Mouse (Mus musculus): Measurements from ENCODE around the gene Gsta2. TPM values are rescaled to one million over a fixed set of nuclear protein-coding genes. Genes with fewer than 3 reads are reported as not detected.
"Not testable (repeated sequence)": the region's sequence is repeated elsewhere in the genome, so short reads cannot be mapped to it uniquely, and the experiment has no call there.

Gene Gsta2
- polyA plus RNA-seq, 1 experiment from 2014 or later, result 15.4 TPM

DNA sequence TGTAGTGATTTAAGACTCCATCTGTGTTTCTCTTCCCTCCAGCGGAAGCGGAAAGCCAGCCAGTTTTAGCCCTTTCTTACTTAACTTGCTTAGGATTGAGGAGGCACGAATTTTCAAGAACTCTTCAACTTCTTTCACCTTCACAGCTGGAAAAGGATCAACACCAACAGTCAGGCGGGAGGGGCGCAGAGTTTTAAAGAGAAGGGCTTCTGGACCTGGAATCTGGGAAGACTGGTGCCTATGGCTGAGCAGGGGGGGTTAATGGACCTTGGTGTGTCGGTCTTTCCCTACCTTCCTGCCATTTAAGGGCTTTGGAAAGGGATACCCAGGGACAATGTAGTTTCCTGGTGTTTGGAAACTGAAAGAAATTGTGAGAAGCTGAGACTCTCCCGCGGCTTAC lies 22.0 kb upstream of the Gsta2 start:
- Histone ChIP-seq H3K27me3 (no peaks in the 10 kb centered on the region), H3K4me2 (peak overlapping the region; percentile 51), H3K9me3 (no peaks in the 10 kb centered on the region), H3K4me3 (peak overlapping the region; percentile 31), H3K9ac (no peak overlapping the region), H3K36me3 (no peaks in the 10 kb centered on the region), H3K4me1 (peaks cover 8% of the 10 kb centered on the region), H3K27ac (no peak overlapping the region)
- no peak for ATAC-seq (ENCODE audit: insufficient number of reproducible peaks, low FRiP score, low TSS enrichment, low read depth)
- 45% methylated on average over 8 of the region's 8 CpGs for WGBS

GRCm38 (mm10) chr9:78375486-78375885 lies 19.9 kb upstream of the Gsta2 start:
- Histone ChIP-seq H3K36me3 (no peaks in the 10 kb centered on the region), H3K4me2 (no peak overlapping the region), H3K9ac (no peak overlapping the region), H3K27ac (no peak overlapping the region), H3K27me3 (no peaks in the 10 kb centered on the region), H3K4me3 (no peak overlapping the region), H3K4me1 (peaks cover 8% of the 10 kb centered on the region), H3K9me3 (no peaks in the 10 kb centered on the region)
- no peak for ATAC-seq (ENCODE audit: insufficient number of reproducible peaks, low FRiP score, low TSS enrichment, low read depth)
- WGBS, result 69% methylated on average over 4 of the region's 4 CpGs

DNA sequence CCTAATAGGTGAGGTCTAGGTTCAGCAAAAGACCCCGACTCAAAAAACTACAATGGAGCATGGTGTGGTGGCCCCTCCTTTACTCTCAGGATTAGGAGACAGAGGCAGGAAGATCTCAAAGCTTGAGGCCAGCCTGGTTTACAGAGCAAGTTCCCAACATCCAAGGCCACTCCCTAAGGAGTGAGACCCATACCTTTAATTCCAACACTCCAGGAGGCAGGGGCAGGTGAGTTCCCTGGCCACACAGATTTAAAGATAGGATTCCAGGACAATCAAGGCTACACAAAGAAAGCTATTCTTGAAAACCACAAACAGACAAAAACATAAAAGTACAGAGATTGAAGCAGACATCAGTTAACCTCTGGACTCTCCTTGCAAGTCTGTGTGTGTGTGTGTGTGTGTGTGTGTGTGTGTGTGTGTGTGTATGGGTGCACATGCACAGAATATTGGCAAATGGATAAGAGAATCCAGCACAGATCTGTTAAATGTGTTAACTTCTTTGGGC lies 19.3 kb upstream of the Gsta2 start:
- ATAC-seq (ENCODE audit: insufficient number of reproducible peaks, low FRiP score, low TSS enrichment, low read depth), result no peak
- no peak overlapping the region for H3K9ac ChIP-seq
- no peak overlapping the region for H3K4me2 ChIP-seq
- H3K4me1 ChIP-seq, result peaks cover 8% of the 10 kb centered on the region
- no peak overlapping the region for H3K27ac ChIP-seq
- WGBS, result 74% methylated on average over 1 of the region's 1 CpGs
- H3K4me3 ChIP-seq, result no peak overlapping the region
- H3K27me3 ChIP-seq, result no peaks in the 10 kb centered on the region
- no peaks in the 10 kb centered on the region for H3K36me3 ChIP-seq
- H3K9me3 ChIP-seq, result no peaks in the 10 kb centered on the region

- Histone ChIP-seq H3K4me2 (no peak overlapping the region), H3K36me3 (no peaks in the 10 kb centered on the region), H3K9ac (no peak overlapping the region), H3K4me3 (no peak overlapping the region), H3K27ac (no peak overlapping the region), H3K27me3 (no peaks in the 10 kb centered on the region), H3K9me3 (no peaks in the 10 kb centered on the region), H3K4me1 (peaks cover 8% of the 10 kb centered on the region)
- no peak for ATAC-seq (ENCODE audit: insufficient number of reproducible peaks, low FRiP score, low TSS enrichment, low read depth)
- WGBS, result 37% methylated on average over 5 of the region's 5 CpGs
These were observed 18.8 kb upstream of the Gsta2 start for GRCm38 (mm10) chr9:78374397-78374796.

GRCm38 (mm10) chr9:78372827-78373504 lies 17.4 kb upstream of the Gsta2 start:
- no peak overlapping the region for H3K27ac ChIP-seq
- no peaks in the 10 kb centered on the region for H3K36me3 ChIP-seq
- ATAC-seq (ENCODE audit: insufficient number of reproducible peaks, low FRiP score, low TSS enrichment, low read depth), result no peak
- no peaks in the 10 kb centered on the region for H3K9me3 ChIP-seq
- H3K4me2 ChIP-seq, result no peak overlapping the region
- no peak overlapping the region for H3K9ac ChIP-seq
- 80% methylated on average over 10 of the region's 10 CpGs for WGBS
- no peaks in the 10 kb centered on the region for H3K27me3 ChIP-seq
- H3K4me1 ChIP-seq, result peaks cover 2% of the 10 kb centered on the region; the same call in 1 of the 2 replicates
- H3K4me3 ChIP-seq, result no peak overlapping the region

DNA sequence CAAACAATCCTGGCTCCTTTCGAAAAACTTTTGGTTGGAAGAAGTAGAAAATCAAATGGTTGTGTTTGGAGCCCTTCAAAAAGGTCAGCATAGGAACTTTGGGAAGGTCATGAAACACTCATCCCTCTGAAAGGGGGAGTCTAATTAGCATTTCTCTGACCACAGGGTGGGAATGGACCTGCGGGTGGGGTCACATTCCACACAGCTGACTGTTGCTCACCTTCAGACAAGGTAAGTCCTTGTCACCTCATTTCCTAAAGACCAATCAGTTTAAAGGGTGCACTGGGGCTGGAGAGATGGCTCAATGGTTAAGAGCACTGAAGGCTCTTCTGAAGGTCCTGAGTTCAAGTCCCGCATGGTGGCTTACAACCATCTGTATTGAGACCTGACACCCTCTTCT lies 15.9 kb upstream of the Gsta2 start:
- no peak overlapping the region for H3K4me3 ChIP-seq
- no peaks in the 10 kb centered on the region for H3K36me3 ChIP-seq
- H3K27ac ChIP-seq, result no peak overlapping the region
- no peaks in the 10 kb centered on the region for H3K27me3 ChIP-seq
- H3K9ac ChIP-seq, result no peak overlapping the region
- no peaks in the 10 kb centered on the region for H3K9me3 ChIP-seq
- no peaks in the 10 kb centered on the region for H3K4me1 ChIP-seq
- whole genome bisulfite sequencing, result 92% methylated on average over 3 of the region's 3 CpGs
- no peak overlapping the region for H3K4me2 ChIP-seq
- ATAC-seq (ENCODE audit: insufficient number of reproducible peaks, low FRiP score, low TSS enrichment, low read depth), result no peak

DNA sequence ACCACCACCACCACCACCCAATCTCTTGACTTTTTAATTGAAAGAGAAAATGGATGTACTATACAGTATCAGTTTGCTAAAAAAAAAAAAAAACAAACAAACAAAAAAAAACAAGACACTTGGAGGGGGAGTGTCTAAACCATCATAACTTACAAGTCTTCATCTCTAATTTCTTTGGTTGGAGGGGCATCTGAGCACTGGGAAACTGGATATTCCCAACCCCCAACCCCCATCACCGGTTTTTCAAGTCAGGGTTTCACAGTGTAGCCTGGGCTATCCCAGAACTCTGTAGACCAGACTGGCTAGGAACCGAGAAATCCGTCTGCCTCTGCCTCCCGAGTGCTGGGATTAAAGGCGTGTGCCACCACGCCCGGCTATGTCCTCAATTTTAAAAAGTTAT lies 14.2 kb upstream of the Gsta2 start:
- Histone ChIP-seq H3K36me3 (no peaks in the 10 kb centered on the region), H3K4me1 (no peaks in the 10 kb centered on the region), H3K4me3 (no peak overlapping the region), H3K27me3 (no peaks in the 10 kb centered on the region), H3K4me2 (no peak overlapping the region), H3K9me3 (no peaks in the 10 kb centered on the region), H3K27ac (no peak overlapping the region), H3K9ac (no peak overlapping the region)
- ATAC-seq (ENCODE audit: insufficient number of reproducible peaks, low FRiP score, low TSS enrichment, low read depth), result no peak
- 92% methylated on average over 7 of the region's 7 CpGs for WGBS

DNA sequence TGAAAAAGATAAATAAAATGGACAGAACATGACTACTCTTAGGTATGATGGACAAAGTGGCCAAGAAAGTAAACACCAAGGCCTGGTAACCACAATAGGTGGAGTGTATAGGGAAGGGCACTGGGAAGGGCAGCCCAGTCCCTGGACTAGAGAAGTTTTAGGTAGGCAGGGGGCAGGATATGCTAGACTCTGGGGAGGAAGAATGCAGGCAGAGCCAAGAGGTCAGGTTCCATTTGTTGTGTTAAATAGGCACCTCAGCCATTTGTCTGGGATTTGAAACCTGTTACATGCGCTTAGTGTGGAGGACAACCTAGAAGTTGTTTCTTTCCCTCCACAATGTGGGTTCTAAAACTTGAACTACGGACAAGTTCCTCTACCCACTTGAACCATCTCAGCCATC lies 13.8 kb upstream of the Gsta2 start:
- 94% methylated on average over 2 of the region's 2 CpGs for WGBS
- Histone ChIP-seq H3K9me3 (no peaks in the 10 kb centered on the region), H3K4me2 (no peak overlapping the region), H3K9ac (no peak overlapping the region), H3K27me3 (no peaks in the 10 kb centered on the region), H3K4me1 (no peaks in the 10 kb centered on the region), H3K36me3 (no peaks in the 10 kb centered on the region), H3K4me3 (no peak overlapping the region), H3K27ac (no peak overlapping the region)
- no peak for ATAC-seq (ENCODE audit: insufficient number of reproducible peaks, low FRiP score, low TSS enrichment, low read depth)

DNA sequence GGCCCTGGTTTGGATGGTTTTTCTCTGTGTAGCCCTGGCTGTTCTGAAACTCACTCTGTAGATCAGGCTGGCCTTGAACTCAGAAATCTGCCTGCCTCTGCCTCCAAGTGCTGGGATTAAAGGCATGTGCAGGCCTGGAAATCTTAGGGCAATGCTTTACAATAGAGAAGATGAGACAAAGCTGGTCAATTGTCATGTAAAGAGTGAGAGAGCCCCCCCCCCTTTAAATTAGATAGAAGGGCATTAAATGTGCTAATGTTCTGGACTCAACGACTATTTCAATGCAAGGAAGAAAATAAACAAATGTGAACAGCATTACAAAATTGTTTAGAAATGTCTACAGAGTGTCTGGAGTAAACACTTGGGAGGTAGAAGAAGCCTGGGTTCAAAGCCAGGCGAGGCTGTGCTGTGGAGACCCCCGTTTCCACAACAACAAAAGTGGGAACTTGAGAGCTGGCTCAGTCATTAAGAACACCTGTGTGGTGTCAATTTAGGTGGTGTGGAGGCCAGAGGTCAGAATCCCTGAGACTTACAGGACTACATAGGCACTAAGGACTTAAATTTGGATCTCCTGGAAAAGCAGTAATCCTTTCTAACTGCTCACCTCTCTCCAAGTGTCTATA lies 13.2 kb upstream of the Gsta2 start:
- 69% methylated on average over 3 of the region's 3 CpGs for WGBS
- no peaks in the 10 kb centered on the region for H3K9me3 ChIP-seq

GRCm38 (mm10) chr9:78367959-78368358 lies 12.4 kb upstream of the Gsta2 start, which contains the start of gene Dppa5a:
TSS of gene Dppa5a (minus strand) at chr9:78368177.
- not testable (repeated sequence) for H3K4me1 ChIP-seq; H3K4me2 ChIP-seq; ATAC-seq (ENCODE audit: insufficient number of reproducible peaks, low FRiP score, low TSS enrichment, low read depth); H3K4me3 ChIP-seq; H3K27me3 ChIP-seq; H3K27ac ChIP-seq; H3K36me3 ChIP-seq; H3K9me3 ChIP-seq; H3K9ac ChIP-seq
- 90% methylated on average over 16 of the region's 16 CpGs for WGBS

More for the DNA sequence above, 13.2 kb upstream of the Gsta2 start:
- Histone ChIP-seq H3K36me3 (no peaks in the 10 kb centered on the region), H3K9ac (no peak overlapping the region), H3K27ac (no peak overlapping the region), H3K4me1 (no peaks in the 10 kb centered on the region), H3K27me3 (no peaks in the 10 kb centered on the region), H3K4me2 (no peak overlapping the region), H3K4me3 (no peak overlapping the region)
- ATAC-seq (ENCODE audit: insufficient number of reproducible peaks, low FRiP score, low TSS enrichment, low read depth), result no peak

DNA sequence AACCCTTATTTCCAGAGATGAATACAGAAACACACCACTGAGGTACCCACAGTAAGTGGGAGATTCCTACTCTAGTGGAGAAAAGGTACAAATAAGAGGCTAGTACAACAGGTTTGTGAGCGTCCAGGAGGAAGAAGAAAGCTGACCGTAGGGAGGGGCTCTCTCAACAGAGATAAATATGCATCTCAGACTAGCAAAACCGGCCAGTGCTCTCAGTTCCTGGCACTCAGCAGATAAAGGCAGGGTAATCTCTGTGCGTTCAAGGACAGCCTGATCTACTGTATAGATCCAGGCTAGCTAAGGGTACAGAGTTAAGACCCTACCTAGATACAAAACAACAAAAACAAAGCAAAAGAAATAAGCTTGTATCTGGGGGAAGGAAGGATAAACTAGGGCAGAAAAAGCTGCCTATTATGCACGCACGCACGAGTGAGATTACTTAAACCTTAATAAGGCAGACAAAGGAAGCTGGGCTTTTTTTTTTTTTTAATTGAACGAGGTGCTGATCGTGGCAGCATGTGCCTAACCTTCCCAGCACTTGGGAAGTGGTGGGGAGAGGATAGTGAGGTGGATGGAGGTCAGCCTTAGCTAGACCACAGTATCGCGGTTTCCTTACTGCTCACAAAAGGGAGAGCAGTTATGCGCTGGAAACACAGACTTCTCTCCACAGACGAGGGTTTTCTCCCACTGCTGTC lies 10.4 kb upstream of the Gsta2 start:
- no peak for ATAC-seq (ENCODE audit: insufficient number of reproducible peaks, low FRiP score, low TSS enrichment, low read depth)
- H3K9ac ChIP-seq, result no peak overlapping the region
- no peaks in the 10 kb centered on the region for H3K4me1 ChIP-seq
- no peak overlapping the region for H3K4me3 ChIP-seq
- no peaks in the 10 kb centered on the region for H3K36me3 ChIP-seq
- WGBS, result 62% methylated on average over 13 of the region's 13 CpGs
- H3K27ac ChIP-seq, result no peak overlapping the region
- no peaks in the 10 kb centered on the region for H3K9me3 ChIP-seq
- H3K4me2 ChIP-seq, result no peak overlapping the region
- no peaks in the 10 kb centered on the region for H3K27me3 ChIP-seq

DNA sequence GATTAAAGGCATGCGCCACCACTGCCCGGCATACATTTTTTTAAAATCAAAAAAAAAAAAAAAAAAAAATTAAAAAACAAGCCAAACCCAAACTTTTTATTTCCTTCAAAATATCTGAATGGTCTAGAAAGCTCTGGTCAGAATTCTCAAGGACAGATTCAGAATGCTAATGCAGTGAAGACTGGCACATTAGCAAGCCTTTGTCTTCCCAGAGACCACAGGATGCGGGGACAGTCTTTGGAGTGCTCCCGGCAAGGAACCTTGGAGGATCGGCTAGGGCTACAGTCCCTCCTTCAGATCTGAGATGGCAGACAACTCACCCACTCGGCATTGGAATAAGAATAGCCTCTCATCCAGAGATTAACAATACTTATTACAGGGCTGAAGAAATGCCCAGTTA lies 9.1 kb upstream of the Gsta2 start:
- no peaks in the 10 kb centered on the region for H3K36me3 ChIP-seq
- no peak overlapping the region for H3K27ac ChIP-seq
- H3K27me3 ChIP-seq, result no peaks in the 10 kb centered on the region
- no peaks in the 10 kb centered on the region for H3K4me1 ChIP-seq
- ATAC-seq (ENCODE audit: insufficient number of reproducible peaks, low FRiP score, low TSS enrichment, low read depth), result no peak
- no peaks in the 10 kb centered on the region for H3K9me3 ChIP-seq
- 91% methylated on average over 6 of the region's 6 CpGs for WGBS
- H3K9ac ChIP-seq, result no peak overlapping the region
- no peak overlapping the region for H3K4me3 ChIP-seq
- no peak overlapping the region for H3K4me2 ChIP-seq
